Mouse (Mus musculus) WW6 (cell line): ENCODE measurements around the gene Enthd1.

Experiments used
- DNase-seq: peaks from one replicate; pipeline ENCODE4 v3.0.0-alpha.2; 2013; ENCODE audit warnings: low read depth, low spot score

The Enthd1 gene

GRCm38 (mm10) chr15:80410661-80411060 lies 154.3 kb downstream of the Enthd1 start:
- no peak for DNase-seq

- no peak for DNase-seq
These were observed 157.1 kb downstream of the Enthd1 start for GRCm38 (mm10) chr15:80407873-80408272.
